Mouse (Mus musculus) embryonic facial prominence, embryonic 15.5 days (tissue): ENCODE data around the gene Crat. TPM values are rescaled to one million over a fixed set of nuclear protein-coding genes. Genes with fewer than 3 reads are reported as not detected.
A peak's percentile ranks its signal among the peaks of the same experiment; 100 is the strongest.

Experiments used
- ATAC-seq: fragments of 200-750 bp; cut with Nextera tagmentation; 2 replicates; pipeline ENCODE4 v1.8.0; 2017; ENCODE audit warnings: low read depth, moderate TSS enrichment; ENCODE audit not compliant: insufficient number of reproducible peaks, low FRiP score, low TSS enrichment
- H3K27ac ChIP-seq: fragments of 300-500 bp; sonication (generic); replicated peaks from 2 replicates; pipeline ENCODE4 v1.5.1; 2015; ENCODE audit warnings: mild to moderate bottlenecking, inconsistent platforms
- H3K27me3 ChIP-seq: fragments of 300-500 bp; sonication (generic); 2 replicates; pipeline ENCODE4 v1.6.1; 2015; ENCODE audit warnings: inconsistent platforms
- H3K36me3 ChIP-seq: fragments of 300-500 bp; sonication (generic); 2 replicates; pipeline ENCODE4 v1.6.1; 2015; ENCODE audit warnings: mild to moderate bottlenecking, inconsistent platforms
- H3K4me1 ChIP-seq: fragments of 300-500 bp; sonication (generic); 2 replicates; pipeline ENCODE4 v1.6.1; 2015; ENCODE audit warnings: inconsistent platforms
- H3K4me2 ChIP-seq: fragments of 300-500 bp; sonication (generic); replicated peaks from 2 replicates; pipeline ENCODE4 v1.6.1; 2015; ENCODE audit warnings: mild to moderate bottlenecking, inconsistent platforms
- H3K4me3 ChIP-seq: fragments of 300-500 bp; sonication (generic); replicated peaks from 2 replicates; pipeline ENCODE4 v1.5.1; 2015; ENCODE audit warnings: mild to moderate bottlenecking, inconsistent platforms
- H3K9ac ChIP-seq: fragments of 300-500 bp; sonication (generic); 2 replicates; pipeline ENCODE4 v1.6.1; 2015; ENCODE audit warnings: inconsistent platforms
- H3K9me3 ChIP-seq: fragments of 300-500 bp; sonication (generic); replicated peaks from 2 replicates; pipeline ENCODE4 v1.6.1; 2016; ENCODE audit warnings: inconsistent platforms
- WGBS: fragments of 180-500 bp; shearing (Covaris S2); methylation state at CpG from one replicate; pipeline ENCODE4 v1.1.7; 2015; 5-methylcytosine and 5-hydroxymethylcytosine counted together
- polyA plus RNA-seq: library from polyadenylated mRNA; unstranded; fragments of >200 nt; fragmentation: Nextera tagmentation; extraction: Ambion mirVana; gene quantifications from 2 replicates; pipeline ENCODE4 v1.2.1, GENCODE M21; 2015

Crat gene
- polyA plus RNA-seq, 1 experiment from 2014 or later = 29.4 TPM

GRCm38 (mm10) chr2:30365281-30366069 lies 50.1 kb downstream of the Crat start:
- H3K4me1 ChIP-seq = peaks cover 12% of the 10 kb centered on the region
- H3K27ac ChIP-seq = no peak overlapping the region
- peak overlapping the region; percentile 70 for H3K9ac ChIP-seq
- H3K36me3 ChIP-seq = peaks cover 42% of the 10 kb centered on the region
- peak overlapping the region; percentile 86 for H3K4me2 ChIP-seq
- ATAC-seq = no peak
- H3K4me3 ChIP-seq = peak overlapping the region; percentile 85
- WGBS = 83% methylated on average over 2 of the region's 2 CpGs
- H3K9me3 ChIP-seq = no peaks in the 10 kb centered on the region
- H3K27me3 ChIP-seq = no peaks in the 10 kb centered on the region

GRCm38 (mm10) chr2:30363773-30364650 lies 51.6 kb downstream of the Crat start, which contains the start of gene Miga2:
Miga2 (plus strand) TSS chr2:30364233.
- peak within 1 kb of the TSS; percentile 90 for H3K27ac ChIP-seq
- H3K4me1 ChIP-seq = peaks cover 16% of the 10 kb centered on the region
- H3K4me3 ChIP-seq = peak within 1 kb of the TSS; percentile 85
- peak within 1 kb of the TSS; percentile 70 for H3K9ac ChIP-seq
- peak within 1 kb of the TSS; percentile 86 for H3K4me2 ChIP-seq
- H3K27me3 ChIP-seq = no peaks in the 10 kb centered on the region
- H3K36me3 ChIP-seq = peaks cover 27% of the 10 kb centered on the region
- ATAC-seq = peak; percentile 98
- WGBS = under 1% methylated on average over 54 of the region's 54 CpGs
- H3K9me3 ChIP-seq = no peaks in the 10 kb centered on the region

- 74% methylated on average over 5 of the region's 5 CpGs for WGBS
- ATAC-seq = no peak
- Histone ChIP-seq H3K36me3 (peaks cover 16% of the 10 kb centered on the region), H3K27ac (no peak overlapping the region), H3K9me3 (no peaks in the 10 kb centered on the region), H3K4me1 (peaks cover 25% of the 10 kb centered on the region), H3K9ac (no peak overlapping the region), H3K4me2 (no peak overlapping the region), H3K27me3 (no peaks in the 10 kb centered on the region), H3K4me3 (no peak overlapping the region)
Observed at GRCm38 (mm10) chr2:30362865-30363264, 52.7 kb downstream of the Crat start.

DNA sequence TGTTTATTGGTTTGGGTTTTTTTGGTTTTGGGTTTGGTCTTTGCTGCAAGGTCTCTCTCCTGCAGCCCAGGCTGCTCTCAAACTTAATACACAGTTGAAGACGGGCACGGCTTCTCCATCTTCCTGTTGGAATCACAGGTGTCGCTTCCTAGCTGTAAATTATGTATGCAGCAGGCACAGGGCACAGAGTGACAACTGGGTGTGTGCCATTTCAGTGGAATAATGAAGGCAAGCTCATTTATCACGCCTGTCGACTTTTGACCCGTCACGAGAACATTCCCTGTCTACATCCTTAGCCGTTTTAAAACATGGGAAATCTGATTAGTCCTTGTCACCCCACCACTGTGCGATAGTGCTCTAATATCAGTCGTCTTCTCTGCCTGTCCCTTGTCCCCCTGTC lies 55.0 kb downstream of the Crat start:
- Histone ChIP-seq H3K36me3 (no peaks in the 10 kb centered on the region), H3K4me2 (no peak overlapping the region), H3K4me1 (peaks cover 46% of the 10 kb centered on the region), H3K9me3 (no peaks in the 10 kb centered on the region), H3K27me3 (no peaks in the 10 kb centered on the region), H3K4me3 (no peak overlapping the region), H3K27ac (no peak overlapping the region), H3K9ac (no peak overlapping the region)
- WGBS = 77% methylated on average over 10 of the region's 10 CpGs
- ATAC-seq = no peak

GRCm38 (mm10) chr2:30358533-30359531 lies 56.8 kb downstream of the Crat start, which contains the start of gene Sh3glb2:
Sh3glb2 (minus strand) TSS chr2:30359337.
- H3K27ac ChIP-seq = peak within 1 kb of the TSS; percentile 65
- H3K9ac ChIP-seq = peak within 1 kb of the TSS; percentile 78
- ATAC-seq = peak; percentile 82
- peak within 1 kb of the TSS; percentile 93 for H3K4me2 ChIP-seq
- WGBS = 1% methylated on average over 70 of the region's 73 CpGs
- no peaks in the 10 kb centered on the region for H3K9me3 ChIP-seq
- no peaks in the 10 kb centered on the region for H3K27me3 ChIP-seq
- peaks cover 34% of the 10 kb centered on the region for H3K4me1 ChIP-seq
- H3K36me3 ChIP-seq = peaks cover 13% of the 10 kb centered on the region
- H3K4me3 ChIP-seq = peak within 1 kb of the TSS; percentile 81

DNA sequence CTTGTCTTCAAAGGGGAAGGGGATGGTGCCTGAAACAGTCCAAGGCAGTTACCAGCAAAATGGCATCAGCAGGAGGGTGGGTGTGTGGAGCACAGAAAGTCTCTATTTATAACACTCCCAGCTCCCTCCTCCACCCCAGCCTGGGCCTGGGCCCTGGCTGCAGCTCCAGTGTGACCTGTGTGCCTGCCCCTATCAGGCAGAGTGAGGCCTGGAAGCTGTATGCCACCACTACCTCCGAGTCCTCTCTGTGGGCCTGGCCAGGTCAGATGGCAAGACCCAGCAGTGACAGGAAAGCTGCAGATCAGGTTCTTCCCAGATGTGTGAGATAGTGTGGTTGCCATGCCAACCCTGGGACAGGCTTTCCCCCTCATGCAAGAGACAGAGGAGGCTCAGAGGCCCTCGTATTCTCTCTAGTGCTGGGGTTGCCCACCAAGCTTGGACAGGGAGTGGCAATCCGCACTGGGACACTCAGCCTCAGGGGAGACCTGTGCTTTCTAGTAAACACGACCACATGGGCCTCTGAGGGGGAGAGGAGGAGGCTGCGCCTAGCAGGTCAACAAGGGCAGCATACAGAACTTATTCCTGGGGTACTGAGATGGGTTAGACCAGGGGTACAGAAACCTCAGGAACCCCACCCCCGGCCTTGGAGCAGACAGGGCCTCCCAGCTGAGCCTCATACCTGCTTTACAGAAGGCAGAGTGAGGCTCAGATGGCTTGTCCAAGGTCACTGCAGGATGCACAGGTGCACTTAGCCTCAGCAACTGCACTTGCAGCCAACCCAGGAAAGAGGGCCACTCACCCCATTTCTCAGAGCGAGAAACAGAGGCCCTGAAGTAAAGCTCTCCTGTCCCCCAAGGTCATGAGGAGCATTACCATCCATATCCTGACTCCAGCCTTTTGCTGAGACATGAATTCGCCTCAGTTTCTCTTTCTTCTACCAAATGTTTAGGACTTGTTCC lies 57.8 kb downstream of the Crat start:
- WGBS = 35% methylated on average over 8 of the region's 8 CpGs
- H3K27ac ChIP-seq = 0 out of 2 replicates have a peak overlapping the region, but pooled peaks have one; percentile 65
- H3K36me3 ChIP-seq = peaks cover 23% of the 10 kb centered on the region
- H3K4me3 ChIP-seq = peak overlapping the region; percentile 81
- H3K9me3 ChIP-seq = no peaks in the 10 kb centered on the region
- H3K4me1 ChIP-seq = peaks cover 34% of the 10 kb centered on the region
- H3K27me3 ChIP-seq = no peaks in the 10 kb centered on the region
- H3K4me2 ChIP-seq = peak overlapping the region; percentile 93
- no peak for ATAC-seq
- H3K9ac ChIP-seq = peak overlapping the region; percentile 78

- 67% methylated on average over 9 of the region's 9 CpGs for WGBS
- Histone ChIP-seq H3K4me2 (no peak overlapping the region), H3K36me3 (peaks cover 30% of the 10 kb centered on the region), H3K4me1 (peaks cover 34% of the 10 kb centered on the region), H3K4me3 (no peak overlapping the region), H3K9ac (0 out of 2 replicates have a peak overlapping the region, but pooled peaks have one; percentile 10), H3K9me3 (no peaks in the 10 kb centered on the region), H3K27ac (peak overlapping the region; percentile 65; the same call in 1 of the 2 replicates), H3K27me3 (no peaks in the 10 kb centered on the region)
- no peak for ATAC-seq
Observed at GRCm38 (mm10) chr2:30356906-30357305, 58.7 kb downstream of the Crat start.

DNA sequence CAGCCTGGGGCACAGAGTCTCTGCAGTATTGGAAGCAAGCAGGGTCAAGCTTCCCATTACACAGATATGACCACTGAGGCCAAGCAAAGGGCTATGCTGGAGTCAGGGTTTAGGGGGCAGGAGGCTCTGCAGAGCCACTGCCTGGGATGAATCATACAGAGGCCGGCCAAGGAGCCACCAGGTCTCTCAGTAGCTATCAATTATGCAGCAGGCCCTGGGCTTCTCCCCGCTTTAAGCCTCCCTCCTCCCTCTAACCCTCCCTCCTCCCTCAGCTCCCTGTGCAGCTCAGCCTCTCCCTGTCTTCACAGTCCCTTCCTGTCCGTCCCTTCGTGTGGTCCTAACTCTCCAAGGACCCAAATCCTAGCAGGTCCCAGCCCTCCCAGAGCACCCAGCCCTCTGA lies 59.3 kb downstream of the Crat start:
- H3K27me3 ChIP-seq = no peaks in the 10 kb centered on the region
- no peak overlapping the region for H3K9ac ChIP-seq
- WGBS = 44% methylated on average over 4 of the region's 4 CpGs
- no peak for ATAC-seq
- no peak overlapping the region; the same call in 1 of the 2 replicates for H3K27ac ChIP-seq
- peaks cover 34% of the 10 kb centered on the region for H3K4me1 ChIP-seq
- H3K4me2 ChIP-seq = no peak overlapping the region
- H3K9me3 ChIP-seq = no peaks in the 10 kb centered on the region
- peaks cover 30% of the 10 kb centered on the region for H3K36me3 ChIP-seq
- no peak overlapping the region for H3K4me3 ChIP-seq

DNA sequence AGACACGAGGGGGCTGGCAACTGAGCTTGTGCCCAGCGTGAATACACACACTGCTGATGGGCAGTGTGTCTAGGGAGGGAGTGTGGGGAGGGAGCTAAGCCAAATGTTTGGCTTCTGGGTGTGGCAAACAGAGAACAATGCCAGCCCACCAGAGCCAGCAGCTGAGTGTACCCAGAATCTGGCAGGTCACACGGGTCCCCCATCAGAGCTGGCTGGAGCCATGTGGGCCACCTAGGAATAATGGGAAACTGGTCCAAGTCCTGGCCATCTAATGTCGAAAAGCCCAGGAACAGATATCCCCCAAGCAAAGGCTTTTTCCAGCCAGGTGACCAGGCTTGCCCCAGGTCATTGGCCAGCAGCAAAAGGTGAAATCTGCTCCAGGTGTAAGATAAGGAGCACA lies 59.8 kb downstream of the Crat start:
- Histone ChIP-seq H3K4me1 (peaks cover 34% of the 10 kb centered on the region), H3K27ac (no peak overlapping the region), H3K36me3 (peaks cover 34% of the 10 kb centered on the region), H3K9ac (no peak overlapping the region), H3K27me3 (no peaks in the 10 kb centered on the region), H3K4me3 (no peak overlapping the region), H3K4me2 (no peak overlapping the region), H3K9me3 (no peaks in the 10 kb centered on the region)
- 62% methylated on average over 4 of the region's 4 CpGs for WGBS
- no peak for ATAC-seq
